Mouse (Mus musculus) spleen, postnatal 0 days (tissue): ENCODE results near the gene Ccdc173. TPM values are rescaled to one million over a fixed set of nuclear protein-coding genes. Genes with fewer than 3 reads are reported as not detected.

Source experiments
- polyA plus RNA-seq: library from polyadenylated mRNA; unstranded; fragments of >200 nt; fragmentation: Nextera tagmentation; extraction: Ambion mirVana; gene quantifications from 2 replicates; pipeline ENCODE4 v1.2.1, GENCODE M21; 2015

The Ccdc173 gene
- polyA plus RNA-seq: 0.94 and 1.0 TPM in 2 replicates

DNA sequence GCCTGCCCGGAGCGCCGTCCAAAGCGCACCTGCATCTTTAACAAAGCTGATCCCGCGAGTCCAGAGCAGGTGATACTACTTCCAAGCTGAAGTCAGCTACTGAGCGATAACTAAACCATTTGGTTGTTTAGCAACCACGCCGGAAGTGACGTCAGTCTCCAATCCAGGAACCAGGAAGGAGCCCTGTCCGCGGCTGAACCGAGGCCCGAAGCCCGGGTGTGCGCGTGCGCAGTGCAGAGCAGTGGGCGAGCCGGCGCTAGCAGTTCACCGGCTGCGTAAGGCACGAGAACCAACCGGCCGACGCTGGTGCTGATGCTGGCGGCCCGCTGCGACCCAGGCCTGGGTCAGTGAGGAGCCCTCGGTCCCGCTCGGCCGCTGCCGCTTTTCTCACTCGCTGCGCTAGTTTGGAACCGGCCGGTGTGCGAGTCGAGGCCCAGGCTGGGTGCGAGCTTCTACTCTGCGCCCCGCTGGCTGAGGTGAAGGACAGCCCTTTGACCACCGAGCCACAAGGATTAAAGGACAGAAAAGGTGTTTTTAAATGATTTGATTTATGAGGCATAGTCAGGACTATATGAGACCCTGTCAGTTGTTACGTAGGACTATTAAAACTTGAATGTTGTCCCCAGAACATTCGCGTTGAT lies at the start of gene Ccdc173, which contains the start of gene Phospho2:
Gene Ccdc173 (minus strand): TSS at position 147 of the 641 bp plus-strand sequence.
Gene Phospho2 (plus strand): TSS at position 195 of the 641 bp plus-strand sequence.

GRCm38 (mm10) chr2:69821711-69822110 lies 32.3 kb upstream of the Ccdc173 start, which contains the start of gene Klhl23:
Klhl23 (plus strand) TSS chr2:69821944.

GRCm38 (mm10) chr2:69722273-69722649 lies 67.1 kb downstream of the Ccdc173 start, which contains the start of gene Ppig:
Ppig (plus strand) TSS chr2:69722545.

GRCm38 (mm10) chr2:69712981-69713625 lies 76.3 kb downstream of the Ccdc173 start, which contains the start of gene Fastkd1:
Fastkd1 (minus strand) TSS chr2:69713516.

Other genes starting within 250 kb of the Ccdc173 start
- gene Lrp2, start 203.5 kb downstream of the Ccdc173 start, polyA plus RNA-seq: 0.25 and 0.28 TPM in 2 replicates
- gene Bbs5, start 142.4 kb downstream of the Ccdc173 start, polyA plus RNA-seq: 5.7 and 6.1 TPM in 2 replicates
- gene Klhl41, start 119.5 kb downstream of the Ccdc173 start, polyA plus RNA-seq: 0.19 and 0.21 TPM in 2 replicates
- gene Fastkd1, start 76.1 kb downstream of the Ccdc173 start, polyA plus RNA-seq: 3.8 and 5.2 TPM in 2 replicates
- gene Ppig, start 67.0 kb downstream of the Ccdc173 start, polyA plus RNA-seq: 120 and 121 TPM in 2 replicates
- gene Phospho2, start within 50 bp of the Ccdc173 start, polyA plus RNA-seq: 17.3 and 18.7 TPM in 2 replicates
- gene Klhl23, start 32.4 kb upstream of the Ccdc173 start, polyA plus RNA-seq: 19.9 and 22.6 TPM in 2 replicates
- gene Ssb, start 72.0 kb upstream of the Ccdc173 start, polyA plus RNA-seq: 253 and 259 TPM in 2 replicates
- 43.7 and 43.9 TPM in 2 replicates for gene Mettl5, start 96.0 kb upstream of the Ccdc173 start, polyA plus RNA-seq
- gene Ubr3, start 107.7 kb upstream of the Ccdc173 start, polyA plus RNA-seq: 8.8 and 9.7 TPM in 2 replicates
- gene Myo3b, start 249.6 kb upstream of the Ccdc173 start, polyA plus RNA-seq: not detected in 2 replicates